In the genomic region with DNA sequence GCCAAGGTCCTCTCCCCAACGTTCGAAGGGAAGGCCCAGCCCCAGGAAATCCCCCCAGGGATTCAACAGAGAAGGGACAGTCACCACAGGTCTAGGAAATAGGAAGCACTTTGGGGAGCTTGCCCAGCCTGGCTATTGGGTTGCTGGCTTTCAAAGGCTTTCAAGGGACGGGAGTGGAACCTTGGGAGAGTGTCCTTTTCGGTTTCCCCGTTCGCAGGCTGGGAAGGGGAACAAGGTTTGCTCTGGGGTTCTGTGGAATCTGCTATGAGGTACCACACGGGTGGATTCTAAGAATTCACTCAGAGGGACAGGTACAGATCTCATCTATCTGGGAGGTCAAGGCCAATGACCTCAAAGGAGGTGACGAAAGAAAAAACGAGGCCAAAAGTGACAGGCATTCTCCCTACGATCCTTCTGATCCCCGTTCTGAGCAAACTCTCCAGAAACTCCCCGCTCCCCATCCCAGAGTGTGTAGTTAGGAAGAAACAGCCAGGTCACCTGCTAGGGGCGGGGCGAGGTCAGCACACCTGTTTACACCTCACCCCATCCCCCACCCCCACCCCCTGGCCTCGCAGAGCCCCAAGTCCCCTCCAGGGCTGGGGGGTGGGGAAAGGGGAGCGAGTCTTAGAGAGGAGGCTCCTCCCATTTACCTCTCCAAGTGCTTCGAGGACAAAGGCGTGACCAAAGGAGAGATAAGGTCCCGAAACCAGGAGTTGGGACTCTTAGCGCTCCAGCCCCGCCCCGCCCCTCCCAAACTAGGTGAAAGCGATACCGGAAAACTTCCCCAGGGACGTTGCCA, we compare ENCODE assay signal across 8 mouse cellular contexts. TPM values are rescaled to one million over a fixed set of nuclear protein-coding genes. Genes with fewer than 3 reads are reported as not detected.
DNase-seq lines count a peak whose midpoint lies in the region; ATAC-seq and TF ChIP-seq lines count a peak whose summit lies in the region.

No protein-coding gene starts in this region.

- no peaks in the 10 kb centered on the region for H3K9me3 ChIP-seq in ES-E14 (ENCODE audit: control insufficient read depth, insufficient read depth, low read depth, low read length)
- no peaks in the 10 kb centered on the region for H3K9me3 ChIP-seq in hindbrain, embryonic 13.5 days
- H3K9me3 ChIP-seq in neural tube, embryonic 11.5 days (ENCODE audit: control insufficient read depth, low read length) = no peaks in the 10 kb centered on the region

- H3K27me3 ChIP-seq in hindbrain, embryonic 13.5 days = no peaks in the 10 kb centered on the region
- no peaks in the 10 kb centered on the region for H3K27me3 ChIP-seq in neural tube, embryonic 11.5 days (ENCODE audit: control insufficient read depth, insufficient read depth, low read length)

- H3K4me3 ChIP-seq in ES-E14 (ENCODE audit: insufficient read depth in 1 of 2, low read depth in 1 of 2, low read length in 2 of 2, poor library complexity in 1 of 2, severe bottlenecking in 1 of 2) = peak overlapping the region; percentile 94
- peak overlapping the region; percentile 89 for H3K4me3 ChIP-seq in brown adipose tissue, adult 24 weeks (ENCODE audit: insufficient read depth, low read depth, low read length)
- H3K4me3 ChIP-seq in hindbrain, embryonic 13.5 days = peak overlapping the region; percentile 79
- peak overlapping the region; percentile 47 for H3K4me3 ChIP-seq in neural tube, embryonic 11.5 days (ENCODE audit: low read depth, low read length)

- peaks cover 13 to 25% of the 10 kb centered on the region in 2 experiments for H3K4me1 ChIP-seq in ES-E14 (ENCODE audit: control insufficient read depth in 2 of 2, insufficient read depth in 2 of 2, low read length in 2 of 2, poor library complexity in 1 of 2)
- H3K4me1 ChIP-seq in brown adipose tissue, adult 24 weeks (ENCODE audit: control insufficient read depth, insufficient read depth, insufficient read length, low read length) = peaks cover 27% of the 10 kb centered on the region
- peaks cover 50% of the 10 kb centered on the region for H3K4me1 ChIP-seq in hindbrain, embryonic 13.5 days (replicated peaks)
- peaks cover 18% of the 10 kb centered on the region for H3K4me1 ChIP-seq in neural tube, embryonic 11.5 days (ENCODE audit: control insufficient read depth, insufficient read depth, low read length)

- peak overlapping the region; percentile 32 for H3K9ac ChIP-seq in ES-E14 (ENCODE audit: insufficient read depth, low read depth, low read length, poor library complexity, severe bottlenecking)
- peak overlapping the region; percentile 93 for H3K9ac ChIP-seq in hindbrain, embryonic 13.5 days
- peak overlapping the region; percentile 64 for H3K9ac ChIP-seq in neural tube, embryonic 11.5 days (ENCODE audit: low read length)

- 4% methylated on average over 25 of the region's 25 CpGs for WGBS in hindbrain, embryonic 13.5 days
- WGBS in neural tube, embryonic 11.5 days = 3% methylated on average over 25 of the region's 25 CpGs

- ATAC-seq in hindbrain, embryonic 13.5 days (ENCODE audit: low FRiP score) = no peak
- ATAC-seq in neural tube, embryonic 11.5 days (ENCODE audit: insufficient read depth, low FRiP score, low TSS enrichment) = no peak
- ATAC-seq in inflammation-experienced regulatory T-cells, adult 6 months = no peak

- DNase-seq in ES-E14 (ENCODE audit: low read depth, low spot score) (peak; percentile 83), liver (peak; percentile 68)
- DNase-seq in neural tube, embryonic 11.5 days (ENCODE audit: low spot score) = no peak
- no peak for DNase-seq in layer of hippocampus, postnatal 25 days (ENCODE audit: extremely low spot score in 1 of 2, low spot score in 1 of 2)
- DNase-seq in thymus, adult 18-20 months = no peak

- in situ Hi-C loops in ES-E14 (cut with MboI; ENCODE audit: low sequenced_read_pairs in 2 of 2, unreplicated experiment in 2 of 2) = loop anchor here in 1 of 2 experiments (5.0 kb wide), 2 partner anchors 40 to 125 kb away; no protein-coding TSS in a partner anchor

- H3K4me2 ChIP-seq in hindbrain, embryonic 13.5 days = peak overlapping the region; percentile 85
- peak overlapping the region; percentile 63 for H3K4me2 ChIP-seq in neural tube, embryonic 11.5 days (ENCODE audit: low read depth)

- H3K36me3 ChIP-seq in ES-E14 (ENCODE audit: control insufficient read depth, insufficient read depth, low read length, poor library complexity, severe bottlenecking) = peaks cover 24% of the 10 kb centered on the region
- H3K36me3 ChIP-seq in hindbrain, embryonic 13.5 days = peaks cover 10% of the 10 kb centered on the region
- no peaks in the 10 kb centered on the region for H3K36me3 ChIP-seq in neural tube, embryonic 11.5 days (ENCODE audit: control insufficient read depth, insufficient read depth, low read length)

- peak overlapping the region; percentile 90 for H3K27ac ChIP-seq in ES-E14 (ENCODE audit: insufficient read depth, low read depth, low read length, poor library complexity, severe bottlenecking)
- peak overlapping the region; percentile 95 for H3K27ac ChIP-seq in brown adipose tissue, adult 24 weeks (replicated peaks; ENCODE audit: low read depth, low read length)
- peak overlapping the region; percentile 63 for H3K27ac ChIP-seq in hindbrain, embryonic 13.5 days
- H3K27ac ChIP-seq in neural tube, embryonic 11.5 days (ENCODE audit: low read depth, low read length) = no peak overlapping the region

TF ChIP-seq in ES-E14, 5 proteins besides CTCF, POLR2A, EP300 and RAD21:
- TF ChIP-seq ZNF384 (IDR thresholded peaks at IDR 0.05; ENCODE audit: low read depth, low read length) = no peak
- no peak for TF ChIP-seq MAFK (IDR thresholded peaks at IDR 0.05; ENCODE audit: insufficient read depth, low read depth, low read length)
- no peak for TF ChIP-seq ZC3H11A (IDR thresholded peaks at IDR 0.05; ENCODE audit: borderline replicate concordance, low read depth, low read length)
- TF ChIP-seq HCFC1 (IDR thresholded peaks at IDR 0.05; ENCODE audit: borderline replicate concordance, insufficient read depth, low read length) = no peak
- TF ChIP-seq CHD2 (IDR thresholded peaks at IDR 0.05; ENCODE audit: low read depth, low read length) = no peak

RNA-seq across cellular contexts. Expression of a gene that starts 2.7 kb away (rescaled TPM):
- 241 and 392 TPM in 2 replicates for total RNA-seq in ES-E14 (2012; rRNA removed)
- 36.0 and 38.3 TPM in 2 replicates for polyA plus RNA-seq in brown adipose tissue, adult 24 weeks (2012; ENCODE audit: insufficient read depth, insufficient read length, missing spikeins)
- polyA plus RNA-seq in hindbrain, embryonic 13.5 days (2015; fragmentation: Nextera tagmentation; extraction: Ambion mirVana) = 49.1 and 49.8 TPM in 2 replicates
- polyA plus RNA-seq in neural tube, embryonic 11.5 days (2014; fragmentation: Nextera tagmentation; extraction: Ambion mirVana) = 70.0 and 76.5 TPM in 2 replicates
- polyA plus RNA-seq in inflammation-experienced regulatory T-cells, adult 6 months (2017; shearing (Covaris generic)) = 1 to 10 TPM in 1 of 3 experiments, under 1 TPM in 1, not detected in 1; 0.13 to 1.0 TPM
- 1 to 10 TPM; 7.9 to 9.1 TPM for total RNA-seq in layer of hippocampus, postnatal 25 days (2021)

RNA-seq across cellular contexts. Expression of a gene that starts 23.2 kb away (rescaled TPM):
- 167 and 309 TPM in 2 replicates for total RNA-seq in ES-E14 (2012; rRNA removed)
- polyA plus RNA-seq in brown adipose tissue, adult 24 weeks (2012; ENCODE audit: insufficient read depth, insufficient read length, missing spikeins) = 7.6 and 20.8 TPM in 2 replicates
- polyA plus RNA-seq in hindbrain, embryonic 13.5 days (2015; fragmentation: Nextera tagmentation; extraction: Ambion mirVana) = 8.1 and 10.7 TPM in 2 replicates
- 21.1 and 21.7 TPM in 2 replicates for polyA plus RNA-seq in neural tube, embryonic 11.5 days (2014; fragmentation: Nextera tagmentation; extraction: Ambion mirVana)
- polyA plus RNA-seq in inflammation-experienced regulatory T-cells, adult 6 months (2017; shearing (Covaris generic)) = 1 to 10 TPM; 1.1 to 2.3 (median 1.2) TPM
- 10 to 100 TPM in 1 of 2 experiments, 1 to 10 TPM in 1; 8.7 to 11.4 TPM for total RNA-seq in layer of hippocampus, postnatal 25 days (2021)

RNA-seq across cellular contexts. Expression of a gene that starts 32.4 kb away (rescaled TPM):
- 342 and 366 TPM in 2 replicates for total RNA-seq in ES-E14 (2012; rRNA removed)
- 64.2 and 86.3 TPM in 2 replicates for polyA plus RNA-seq in brown adipose tissue, adult 24 weeks (2012; ENCODE audit: insufficient read depth, insufficient read length, missing spikeins)
- 119 and 124 TPM in 2 replicates for polyA plus RNA-seq in hindbrain, embryonic 13.5 days (2015; fragmentation: Nextera tagmentation; extraction: Ambion mirVana)
- polyA plus RNA-seq in neural tube, embryonic 11.5 days (2014; fragmentation: Nextera tagmentation; extraction: Ambion mirVana) = 150 and 155 TPM in 2 replicates
- polyA plus RNA-seq in inflammation-experienced regulatory T-cells, adult 6 months (2017; shearing (Covaris generic)) = 10 to 100 TPM in 1 of 3 experiments, 1 to 10 TPM in 2; 7.3 to 10.5 (median 8.0) TPM
- 100 to 1,000 TPM; 109 TPM for total RNA-seq in layer of hippocampus, postnatal 25 days (2021)

RNA-seq across cellular contexts. Expression of a gene that starts 48.6 kb away (rescaled TPM):
- total RNA-seq in ES-E14 (2012; rRNA removed) = 683 and 2,144 TPM in 2 replicates
- polyA plus RNA-seq in brown adipose tissue, adult 24 weeks (2012; ENCODE audit: insufficient read depth, insufficient read length, missing spikeins) = 777 and 1,675 TPM in 2 replicates
- polyA plus RNA-seq in hindbrain, embryonic 13.5 days (2015; fragmentation: Nextera tagmentation; extraction: Ambion mirVana) = 339 and 374 TPM in 2 replicates
- polyA plus RNA-seq in neural tube, embryonic 11.5 days (2014; fragmentation: Nextera tagmentation; extraction: Ambion mirVana) = 125 and 146 TPM in 2 replicates
- polyA plus RNA-seq in inflammation-experienced regulatory T-cells, adult 6 months (2017; shearing (Covaris generic)) = 10 to 100 TPM in 2 of 3 experiments, 1 to 10 TPM in 1; 8.7 to 11.9 (median 10.6) TPM
- 1,000 to 10,000 TPM; 2,615 to 2,768 TPM for total RNA-seq in layer of hippocampus, postnatal 25 days (2021)

RNA-seq across cellular contexts. Expression of a gene that starts 49.0 kb away (rescaled TPM):
- 3.5 and 6.6 TPM in 2 replicates for total RNA-seq in ES-E14 (2012; rRNA removed)
- polyA plus RNA-seq in brown adipose tissue, adult 24 weeks (2012; ENCODE audit: insufficient read depth, insufficient read length, missing spikeins) = 1.6 TPM in 1 of 2 replicates, not detected in the other
- polyA plus RNA-seq in hindbrain, embryonic 13.5 days (2015; fragmentation: Nextera tagmentation; extraction: Ambion mirVana) = not detected in 2 replicates
- polyA plus RNA-seq in neural tube, embryonic 11.5 days (2014; fragmentation: Nextera tagmentation; extraction: Ambion mirVana) = 0.45 and 0.53 TPM in 2 replicates
- under 1 TPM in 1 of 3 experiments, not detected in 2; 0.68 TPM for polyA plus RNA-seq in inflammation-experienced regulatory T-cells, adult 6 months (2017; shearing (Covaris generic))
- not detected for total RNA-seq in layer of hippocampus, postnatal 25 days (2021)

Comparison
In these comparisons a context has a peak if more than half of its experiments do, and no peak if none do; other contexts are left out.
1. DNase-seq: peak in ES-E14 (single experiment) and liver (single experiment); none in neural tube, embryonic 11.5 days (single experiment), layer of hippocampus, postnatal 25 days (0 of 2) and thymus, adult 18-20 months (0 of 2).
2. H3K9ac ChIP-seq: peak in every context shown above with its lines; median percentile 93 in hindbrain, embryonic 13.5 days; 64 in neural tube, embryonic 11.5 days; 32 in ES-E14.
3. RNA of a gene that starts 2.7 kb away (polyA plus RNA-seq): 70.0 to 76.5 TPM in neural tube, embryonic 11.5 days, 49.1 to 49.8 TPM in hindbrain, embryonic 13.5 days and 36.0 to 38.3 TPM in brown adipose tissue, adult 24 weeks; 0.13 to 1.0 TPM in inflammation-experienced regulatory T-cells, adult 6 months; every median in the first group is over 10 times any median in the second.
4. Peak in every context shown above with its lines, with median percentiles within 50 percentile points of each other: H3K4me3 ChIP-seq.